Mouse (Mus musculus): ENCODE results near the gene Cxcr1.
"Not testable (repeated sequence)": the region's sequence is repeated elsewhere in the genome, so short reads cannot be mapped to it uniquely, and the experiment has no call there.

The Cxcr1 gene

DNA sequence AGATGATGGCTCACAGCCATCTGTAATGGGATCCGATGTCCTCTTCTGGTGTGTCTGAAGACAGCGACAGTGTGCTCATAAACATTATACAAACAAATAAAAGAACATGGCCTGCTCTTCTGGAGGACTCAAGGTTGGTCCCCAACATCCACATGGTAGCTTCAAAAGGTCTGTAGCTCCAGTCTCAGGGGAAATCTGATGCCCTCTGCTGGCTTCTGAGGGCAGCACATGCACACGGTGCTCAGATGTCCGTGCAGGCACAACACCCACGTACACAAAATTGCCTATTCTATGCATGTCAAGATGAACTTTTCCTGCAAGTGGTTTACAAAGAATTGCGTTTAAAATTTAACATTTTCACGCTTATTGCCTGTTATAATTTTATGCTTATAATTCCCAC lies 1.5 kb upstream of the Cxcr1 start:
- DNase-seq = peak; percentile 40 to 67

DNA sequence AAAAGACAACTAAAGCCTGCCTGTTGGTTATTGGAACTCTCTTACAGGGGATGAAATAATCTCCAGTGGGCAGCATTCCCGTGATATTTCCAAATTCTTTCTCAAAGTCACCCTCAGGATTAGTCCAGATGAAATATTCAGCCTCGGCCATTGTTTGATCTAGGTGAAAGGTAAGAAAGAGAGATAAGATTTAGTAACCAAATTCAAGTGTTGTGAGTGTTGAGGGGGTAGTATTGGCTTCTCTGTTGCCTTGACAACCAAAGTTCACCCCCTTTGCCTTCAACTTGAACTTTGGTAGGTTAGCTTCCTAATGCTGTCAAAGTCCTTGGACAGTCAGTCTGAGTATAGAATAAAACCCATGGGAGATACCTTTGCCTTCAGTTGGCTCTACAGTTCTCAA lies 1.7 kb downstream of the Cxcr1 start:
- DNase-seq = no peak

DNA sequence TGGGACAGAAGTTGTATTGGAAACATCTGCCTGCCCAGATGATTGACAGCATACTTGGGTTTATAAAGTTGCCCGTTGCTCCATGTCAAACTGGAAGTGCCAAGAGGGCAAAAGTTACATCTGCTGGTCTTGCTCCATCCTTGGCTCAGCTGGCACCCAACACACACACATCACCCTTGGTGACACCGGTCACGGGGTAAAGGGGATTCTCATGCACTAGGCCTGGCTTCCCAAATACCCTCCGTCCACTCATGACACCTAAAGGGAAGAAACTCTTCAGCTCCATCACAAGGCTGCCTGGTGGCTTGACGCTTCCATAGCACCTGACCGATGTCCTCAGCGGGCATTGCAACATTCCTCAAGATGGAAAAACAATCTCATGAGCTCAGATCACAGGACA lies 4.0 kb downstream of the Cxcr1 start:
- DNase-seq = no peak

DNA sequence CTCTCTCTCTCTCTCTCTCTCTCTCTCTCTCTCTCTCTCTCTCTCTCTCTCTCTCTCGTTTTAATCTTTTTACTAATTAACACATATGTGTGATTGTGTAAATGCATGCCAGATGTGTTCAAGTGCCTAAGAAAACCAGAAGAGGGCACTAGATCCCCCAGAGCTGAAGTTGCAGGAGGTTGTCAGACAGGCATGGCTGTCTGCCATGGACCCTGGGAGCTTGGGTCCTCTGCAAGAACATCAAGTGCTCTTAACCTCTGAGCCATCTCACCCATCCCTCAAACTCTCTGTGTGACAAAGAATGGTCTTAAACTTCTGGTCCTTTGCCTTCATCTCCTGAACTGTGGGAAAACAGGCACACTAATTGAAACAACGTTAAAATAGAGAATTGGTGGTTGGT lies 11.4 kb downstream of the Cxcr1 start:
- DNase-seq = peak; percentile 27 to 46

DNA sequence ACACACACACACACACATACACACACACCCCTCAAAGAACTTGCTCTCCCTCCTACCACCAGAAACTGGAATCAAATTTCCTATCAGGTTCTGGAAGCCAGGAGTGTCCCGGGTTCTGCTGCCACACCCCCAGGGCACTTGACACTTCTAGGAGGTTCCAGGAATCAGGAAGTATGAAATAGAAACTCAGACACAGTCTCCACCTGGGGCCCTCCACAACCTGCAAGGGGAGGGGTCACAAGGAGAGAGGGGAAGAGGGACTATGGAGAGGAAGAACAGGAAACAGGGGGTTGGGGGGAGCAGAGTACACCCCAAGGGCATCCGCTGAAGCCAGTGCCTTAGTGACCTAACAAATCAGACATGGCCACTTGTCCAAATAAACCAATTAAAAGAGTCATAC lies 13.0 kb downstream of the Cxcr1 start:
- no peak for DNase-seq

DNA sequence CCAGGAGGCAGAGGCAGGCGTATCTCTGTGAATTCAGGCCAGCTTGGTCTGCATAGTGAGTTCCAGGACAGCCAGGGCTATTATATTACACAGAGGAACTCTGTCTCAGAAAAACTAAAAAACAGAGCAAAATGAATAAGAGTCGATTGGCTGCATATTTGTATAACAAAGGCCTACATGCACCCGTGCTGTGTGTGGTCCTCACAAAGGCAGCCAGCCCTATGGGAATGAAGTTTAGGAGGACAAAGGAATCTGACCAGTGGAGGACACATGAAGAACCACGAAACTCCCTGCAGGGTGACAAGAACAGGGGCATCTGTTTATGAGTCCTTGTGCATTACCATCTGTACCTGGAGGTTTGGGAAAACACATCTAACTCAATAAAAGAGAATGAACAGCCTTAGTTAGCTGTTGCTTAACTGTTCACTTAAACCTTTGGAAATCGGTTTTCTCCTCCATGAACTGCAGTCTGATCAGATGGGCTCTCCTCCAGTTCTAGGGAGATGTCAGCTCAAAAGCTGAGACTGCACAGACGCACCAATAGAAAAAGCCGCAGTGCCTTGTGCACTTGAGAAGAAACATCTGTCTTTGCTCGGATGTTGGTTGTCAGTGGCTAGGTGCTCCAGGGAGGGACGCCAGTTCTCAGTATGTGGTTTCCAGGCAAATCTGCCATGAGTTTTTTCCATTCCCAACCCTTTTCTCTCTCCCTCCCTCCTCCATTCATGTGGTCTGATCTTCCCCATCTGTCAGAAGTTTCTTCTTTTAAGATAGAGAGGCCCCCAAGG lies 14.6 kb downstream of the Cxcr1 start:
- DNase-seq = no peak

DNA sequence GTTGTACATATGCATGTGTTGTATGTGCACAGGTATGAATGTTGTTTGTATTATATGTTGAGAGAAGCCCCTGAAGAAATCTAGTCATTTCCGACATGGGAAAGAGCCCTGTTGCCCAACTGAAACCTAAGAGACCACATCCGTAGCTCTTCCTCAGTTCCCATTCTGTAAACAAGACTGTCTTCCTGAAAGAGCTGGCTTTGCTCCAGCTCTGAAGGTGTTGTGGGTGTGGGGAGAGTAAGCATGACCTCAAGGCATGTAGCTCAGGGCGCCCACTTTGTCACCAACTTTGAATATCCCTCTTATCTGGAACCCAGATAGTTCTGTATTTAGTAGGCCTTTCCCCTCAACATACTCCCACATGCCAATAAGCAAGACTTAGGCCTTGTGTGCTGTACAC lies 15.8 kb downstream of the Cxcr1 start:
- DNase-seq = no peak

DNA sequence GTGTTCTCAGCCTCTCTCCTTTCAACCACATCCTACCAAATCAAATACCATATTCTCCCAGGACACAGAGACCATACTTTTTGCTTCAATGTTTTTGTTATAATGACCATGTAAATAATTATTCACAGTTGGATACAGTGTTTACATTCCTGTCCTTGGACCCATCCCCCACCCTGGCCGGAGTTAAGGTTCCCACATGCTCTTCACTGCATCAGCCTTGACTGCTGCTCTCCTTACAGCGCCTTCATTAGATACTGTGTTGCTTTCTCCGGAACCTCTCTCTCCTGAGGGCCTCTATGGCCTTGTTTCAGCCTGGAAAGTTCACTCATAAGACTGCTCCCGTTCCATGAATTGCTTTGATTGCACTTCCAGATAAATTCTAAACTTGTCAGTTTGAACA lies 18.7 kb downstream of the Cxcr1 start:
- DNase-seq = no peak

DNA sequence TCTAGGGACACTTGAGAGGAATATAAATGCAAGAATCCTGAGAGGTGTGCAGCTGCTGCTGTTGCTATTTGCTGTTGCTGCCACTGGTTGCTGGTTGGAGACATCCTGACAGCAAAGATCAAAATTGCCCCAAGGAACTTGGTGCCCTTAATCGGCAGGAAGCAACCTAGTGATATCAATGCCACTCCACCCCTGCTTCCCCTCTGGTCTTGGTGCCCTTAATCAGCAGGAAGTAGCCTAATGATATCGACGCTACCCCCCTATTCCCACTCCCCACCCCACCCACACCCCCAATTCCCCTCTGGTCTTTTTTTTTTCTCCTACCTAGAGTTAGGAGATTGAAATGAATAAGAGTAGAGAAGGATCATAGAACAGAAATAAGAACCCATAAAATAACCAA lies 21.7 kb downstream of the Cxcr1 start:
- DNase-seq = no peak

DNA sequence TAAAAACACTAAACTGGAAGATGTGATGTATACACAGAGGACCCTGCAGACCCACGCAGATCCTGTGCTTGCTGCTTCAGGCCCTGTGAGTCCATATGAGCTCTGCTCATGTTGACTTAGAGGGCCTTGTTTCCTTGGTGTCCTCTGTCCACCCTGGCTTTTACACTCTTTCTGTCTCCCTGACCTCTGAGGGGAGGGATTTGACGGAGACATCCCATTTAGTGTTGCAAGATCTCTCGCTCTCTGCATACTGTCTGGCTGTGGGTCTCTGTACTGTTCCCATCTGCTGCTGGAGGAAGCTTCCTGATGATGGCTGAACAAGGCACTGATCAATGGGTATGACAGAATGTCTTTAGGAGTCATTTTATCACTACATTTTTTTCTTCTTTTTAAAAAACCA lies 24.7 kb downstream of the Cxcr1 start:
- no peak for DNase-seq

DNA sequence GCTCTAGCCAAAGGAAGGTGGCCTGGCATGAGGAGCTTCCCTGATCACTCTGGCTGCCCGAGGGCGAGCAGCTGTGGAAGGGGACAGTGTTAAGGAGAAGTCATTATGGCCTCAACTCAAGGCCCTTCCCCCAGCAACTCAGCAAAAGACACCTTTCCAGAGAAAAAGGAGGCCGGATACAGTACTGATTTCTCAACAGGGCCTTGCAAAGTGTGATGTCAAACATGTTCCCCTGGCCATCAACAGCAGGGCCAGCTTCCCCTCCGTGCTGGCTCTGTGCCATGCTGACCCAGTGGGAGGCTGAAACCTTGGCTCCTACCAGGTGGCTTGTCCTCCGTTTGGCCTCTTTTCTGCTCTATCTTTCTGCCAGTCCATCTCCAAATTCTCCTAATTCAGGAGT lies 27.3 kb downstream of the Cxcr1 start:
- DNase-seq = no peak

DNA sequence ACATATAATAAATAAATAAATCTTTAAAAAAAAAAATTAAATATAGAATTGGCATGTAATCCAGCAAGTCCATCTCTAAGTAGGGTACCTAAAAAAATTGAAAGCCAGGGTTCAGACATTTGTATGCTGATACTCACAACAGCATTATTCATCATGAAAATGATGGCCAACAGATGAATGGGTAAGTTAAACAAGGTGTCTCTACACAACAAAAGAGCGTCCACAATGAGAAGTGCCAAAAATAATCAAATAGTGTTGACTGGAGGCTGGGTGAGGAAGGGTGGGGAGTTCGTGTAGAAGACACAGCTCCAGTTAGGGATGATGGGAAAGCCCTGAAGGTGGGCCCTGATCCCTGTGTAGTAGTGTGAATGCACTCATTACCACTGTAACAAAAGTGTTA lies 34.4 kb downstream of the Cxcr1 start:
- no peak for DNase-seq

DNA sequence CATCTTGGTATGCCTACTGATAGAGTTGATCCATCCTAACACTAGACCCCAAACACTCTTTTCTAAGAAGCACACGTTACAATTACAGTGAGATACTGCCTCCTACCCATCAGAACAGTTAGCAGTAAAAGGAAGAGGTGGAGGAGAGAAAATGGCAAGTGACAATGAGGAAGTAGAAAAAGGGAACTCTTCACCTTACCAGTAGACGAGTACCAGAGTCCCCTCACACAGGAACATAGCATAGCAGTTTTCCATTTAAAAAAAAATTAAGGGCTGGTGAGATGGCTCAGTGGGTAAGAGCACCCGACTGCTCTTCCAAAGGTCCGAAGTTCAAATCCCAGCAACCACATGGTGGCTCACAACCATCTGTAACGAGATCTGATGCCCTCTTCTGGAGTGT lies 34.8 kb downstream of the Cxcr1 start:
- DNase-seq = not testable (repeated sequence)

DNA sequence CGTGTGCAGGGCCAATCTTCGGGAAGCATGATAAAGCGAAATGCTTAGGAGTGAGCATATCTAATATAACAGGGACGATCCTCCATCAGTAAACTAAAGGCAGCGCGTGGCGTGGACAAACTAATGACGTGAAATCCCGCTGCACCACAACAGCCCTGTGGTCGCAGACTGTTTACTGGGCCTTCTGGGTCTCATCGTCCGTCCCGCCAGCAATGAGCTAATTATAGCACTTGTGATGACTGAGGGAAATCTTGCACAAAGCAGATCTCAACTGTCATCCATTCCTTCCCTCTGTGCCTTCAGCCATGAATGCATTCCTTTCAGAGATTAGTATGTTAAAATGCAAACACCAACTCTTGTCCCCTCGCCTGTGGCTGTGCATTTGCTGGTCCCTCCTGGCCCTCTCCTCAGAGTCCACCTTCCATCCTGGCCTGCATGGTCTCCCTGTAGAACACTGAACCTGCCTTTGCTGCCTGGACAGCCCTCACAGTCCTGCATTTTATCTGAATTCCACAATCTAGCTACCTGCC lies 38.0 kb downstream of the Cxcr1 start:
- no peak for DNase-seq

DNA sequence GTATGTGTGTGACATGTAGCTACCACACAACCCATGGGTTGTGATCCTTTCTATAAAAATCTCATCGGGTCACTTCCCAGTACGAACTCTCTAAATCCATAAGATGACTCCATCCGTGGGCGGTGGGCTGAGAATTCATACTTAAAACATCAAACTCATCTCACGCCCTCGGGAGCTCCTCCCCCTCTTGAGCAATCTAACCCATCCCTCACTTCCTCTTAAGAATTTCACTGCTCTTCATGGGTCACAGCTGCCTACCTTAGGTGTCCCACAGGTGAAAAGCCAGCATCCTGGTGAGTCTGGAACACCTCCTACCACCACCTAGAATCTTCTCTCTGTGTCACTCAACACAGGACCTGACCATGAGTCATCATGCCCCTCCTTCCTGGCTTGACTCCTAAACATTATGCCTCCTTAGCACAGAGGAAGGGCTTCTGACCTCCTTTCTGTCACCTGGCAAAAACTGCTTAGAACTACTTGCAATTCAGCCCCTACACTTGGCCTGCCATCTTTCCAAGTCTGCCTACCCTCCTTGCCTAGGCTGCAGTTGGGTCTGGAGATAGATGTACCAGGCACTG lies 38.9 kb downstream of the Cxcr1 start:
- no peak for DNase-seq

DNA sequence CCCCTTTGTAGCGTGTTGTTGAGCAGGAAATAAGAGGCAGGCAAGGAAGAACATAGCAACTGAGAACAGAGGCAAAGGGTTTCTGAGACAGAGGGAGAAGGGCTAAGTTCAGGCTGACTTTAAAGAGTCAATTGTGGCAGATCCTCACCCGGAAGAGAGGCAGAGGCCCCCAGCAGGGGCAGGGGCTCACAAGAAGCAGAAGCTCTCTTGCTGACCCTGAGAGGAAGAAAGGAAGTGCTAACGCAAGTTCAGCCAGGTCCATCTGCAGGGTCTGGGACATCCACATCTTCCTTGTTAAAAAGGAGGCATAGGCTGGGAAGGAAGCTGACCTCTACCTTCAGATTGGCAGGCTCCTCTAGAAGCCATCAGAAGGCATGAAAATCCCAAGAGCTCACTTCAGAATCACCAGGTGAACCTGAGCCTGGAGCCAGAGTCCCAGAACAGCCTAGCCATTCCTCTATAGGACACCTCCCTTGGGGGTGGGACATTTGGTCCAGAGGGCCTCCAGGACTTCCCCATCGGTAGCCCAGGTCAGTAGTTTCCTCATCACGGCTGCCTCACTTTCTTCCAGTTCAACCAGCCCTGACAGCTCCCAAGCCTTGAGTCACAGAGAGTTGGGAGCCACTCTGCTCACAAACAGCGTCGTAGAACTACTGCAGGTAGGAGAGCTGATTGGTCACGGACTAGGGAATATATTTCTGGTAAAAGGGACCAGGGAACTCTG lies 40.8 kb downstream of the Cxcr1 start, which contains the start of gene Cxcr2:
Cxcr2 (plus strand) TSS at position 529 of the 724 bp plus-strand sequence.
- no peak for DNase-seq

DNA sequence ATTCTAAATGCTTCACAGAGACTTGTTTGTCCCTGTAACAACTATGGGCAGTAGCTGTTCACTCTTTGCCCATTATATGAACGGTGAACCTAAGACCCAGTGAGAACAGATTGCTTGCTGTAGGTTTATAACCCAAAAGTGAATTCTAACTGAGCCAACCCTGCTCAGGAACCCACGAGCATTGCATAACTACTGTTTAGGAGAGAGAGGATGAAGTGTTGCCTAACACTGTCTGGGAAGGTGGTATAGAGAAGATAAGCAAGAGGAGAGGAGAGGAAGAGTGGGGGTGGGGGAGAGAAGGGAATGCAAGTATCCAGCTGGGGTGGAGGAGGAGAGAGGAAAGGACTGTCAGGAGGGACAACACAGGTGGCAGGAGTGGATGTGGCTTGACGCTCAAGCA lies 43.3 kb downstream of the Cxcr1 start:
- no peak for DNase-seq

DNA sequence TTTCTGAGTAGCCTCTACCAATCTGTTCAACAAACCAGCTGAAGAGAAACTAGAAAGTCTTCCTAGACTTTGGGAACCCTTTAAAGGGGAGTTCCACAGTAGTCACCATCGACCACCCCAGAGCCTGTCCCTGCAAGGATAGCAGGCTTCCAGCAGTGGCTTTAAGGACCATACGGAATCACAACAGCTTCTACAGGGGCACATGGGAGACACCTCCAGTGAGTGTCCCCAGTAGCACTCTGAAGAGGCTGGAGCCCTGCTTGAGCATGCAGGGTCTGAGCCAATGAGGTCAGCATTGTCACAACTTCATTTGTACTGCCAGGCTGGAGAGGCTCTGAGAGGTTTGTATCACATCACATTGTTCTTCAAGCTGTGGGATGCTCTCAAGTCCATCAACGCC lies 44.3 kb downstream of the Cxcr1 start:
- DNase-seq = no peak

DNA sequence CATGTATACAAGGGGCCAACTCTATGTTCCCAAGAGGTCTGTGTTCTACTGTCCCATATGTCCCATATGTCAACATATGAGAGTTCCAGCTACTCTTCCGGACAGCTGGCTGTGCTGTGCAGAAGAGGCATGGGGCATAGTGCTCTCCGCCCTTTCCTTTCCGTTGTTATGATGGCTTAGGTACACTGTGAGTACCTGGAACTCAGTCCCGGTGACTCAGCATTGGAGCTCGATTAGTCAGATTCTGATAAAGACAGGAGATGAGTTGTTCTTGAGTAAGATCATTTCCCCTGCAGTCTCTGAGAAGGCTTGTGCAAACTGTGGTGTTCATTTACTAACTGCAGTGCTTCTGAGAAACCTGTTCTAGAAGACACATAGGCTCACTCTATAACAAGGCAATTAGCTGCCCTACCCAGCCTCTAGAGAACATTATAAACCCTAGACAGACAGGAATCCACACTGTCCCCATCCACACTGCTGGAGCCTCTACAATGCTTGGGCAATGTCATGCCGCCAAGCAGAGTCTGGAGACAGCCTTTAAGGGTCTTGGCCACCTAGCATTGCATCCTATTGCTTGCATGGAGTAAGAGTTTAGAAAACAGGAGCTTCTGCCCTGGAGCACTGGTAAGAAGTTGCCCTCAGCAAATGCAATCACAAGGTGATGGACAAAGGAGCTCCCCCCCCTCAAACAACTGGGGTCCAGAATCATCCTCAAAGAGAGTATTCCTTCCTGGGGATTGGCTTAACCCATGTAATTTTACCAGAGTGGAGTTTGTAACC lies 45.1 kb downstream of the Cxcr1 start:
- DNase-seq = no peak

Measured in kidney, postnatal 36 days (tissue).